Comparison of ENCODE assay signal across 8 mouse cellular contexts in the genomic region with DNA sequence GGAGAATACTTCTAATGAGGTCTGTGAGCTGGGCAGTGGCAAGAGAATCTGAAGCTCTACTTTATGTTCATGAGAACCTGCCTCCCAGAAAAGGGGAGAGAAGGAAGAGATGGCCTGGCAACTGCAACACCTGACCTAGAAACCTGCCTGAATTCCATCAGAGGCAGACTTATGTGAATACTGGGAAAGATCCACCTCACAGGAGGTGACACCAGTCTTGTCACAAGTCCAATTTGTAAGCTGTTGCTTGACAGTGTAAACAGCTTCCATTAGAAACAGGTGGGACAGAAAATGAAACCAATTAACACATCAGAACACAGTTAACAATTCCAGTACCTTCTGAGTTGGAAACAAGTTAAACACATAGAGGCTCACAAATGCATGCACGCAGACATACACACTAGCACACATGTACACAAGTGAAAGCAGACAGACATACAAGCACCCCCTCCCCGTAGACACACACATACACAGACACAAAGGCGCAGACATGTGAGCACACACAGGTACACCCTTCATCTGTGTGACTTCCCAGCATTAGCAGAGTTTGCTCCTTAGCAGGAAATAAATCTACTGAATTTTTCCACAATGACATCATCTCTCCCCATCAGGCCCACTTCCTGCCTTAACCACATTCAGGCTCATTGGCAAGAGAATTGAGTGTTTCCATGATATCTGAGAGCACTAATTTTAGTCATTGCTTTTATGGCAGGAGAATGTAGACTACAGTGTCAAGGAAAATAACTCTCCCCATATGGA. TPM values are rescaled to one million over a fixed set of nuclear protein-coding genes. Genes with fewer than 3 reads are reported as not detected.
A peak's percentile ranks its signal among the peaks of the same experiment; 100 is the strongest.
DNase-seq lines count a peak whose midpoint lies in the region; ATAC-seq and TF ChIP-seq lines count a peak whose summit lies in the region.

No protein-coding gene starts in this region.

- ATAC-seq in liver, embryonic 11.5 days (replicated peaks; ENCODE audit: low FRiP score): no peak
- ATAC-seq in heart, embryonic 13.5 days (ENCODE audit: extremely low read depth, insufficient number of reproducible peaks, low FRiP score, low TSS enrichment): peak; percentile 58
- no peak for ATAC-seq in hindbrain, embryonic 14.5 days (ENCODE audit: low FRiP score)

- peaks cover 2% of the 10 kb centered on the region; the same call in 1 of the 2 replicates for H3K4me1 ChIP-seq in liver, adult 2 months (ENCODE audit: control insufficient read depth, insufficient read depth, low read length)
- H3K4me1 ChIP-seq in liver, embryonic 11.5 days (replicated peaks; ENCODE audit: control insufficient read depth, insufficient read depth, low read length): no peaks in the 10 kb centered on the region; the same call in 1 of the 2 replicates
- H3K4me1 ChIP-seq in heart, embryonic 13.5 days: peaks cover 19% of the 10 kb centered on the region
- no peaks in the 10 kb centered on the region for H3K4me1 ChIP-seq in hindbrain, embryonic 14.5 days (replicated peaks; ENCODE audit: control insufficient read depth, insufficient read depth, low read length)

- H3K27ac ChIP-seq in liver, adult 2 months (replicated peaks; ENCODE audit: insufficient read depth, low read depth, low read length): no peak overlapping the region
- no peak overlapping the region for H3K27ac ChIP-seq in liver, embryonic 11.5 days (ENCODE audit: low read depth, low read length)
- H3K27ac ChIP-seq in heart, embryonic 13.5 days (replicated peaks): peak overlapping the region; percentile 85
- H3K27ac ChIP-seq in hindbrain, embryonic 14.5 days: no peak overlapping the region

- no peak overlapping the region for H3K4me3 ChIP-seq in liver, adult 2 months (ENCODE audit: insufficient read depth, low read depth, low read length)
- no peak overlapping the region for H3K4me3 ChIP-seq in liver, embryonic 11.5 days (ENCODE audit: low read depth, low read length)
- H3K4me3 ChIP-seq in heart, embryonic 13.5 days: no peak overlapping the region
- no peak overlapping the region for H3K4me3 ChIP-seq in myocyte
- no peak overlapping the region for H3K4me3 ChIP-seq in hindbrain, embryonic 14.5 days (replicated peaks; ENCODE audit: low read length)

- H3K9ac ChIP-seq in liver, adult 2 months (ENCODE audit: low read depth, low read length): no peak overlapping the region
- H3K9ac ChIP-seq in liver, embryonic 11.5 days (ENCODE audit: low read depth, low read length): no peak overlapping the region
- no peak overlapping the region for H3K9ac ChIP-seq in heart, embryonic 13.5 days
- no peak overlapping the region for H3K9ac ChIP-seq in hindbrain, embryonic 14.5 days

- TF ChIP-seq POLR2A in liver, adult 2 months (IDR thresholded peaks at IDR 0.05; ENCODE audit: extremely low read depth, insufficient read depth, low read length): no peak
- no peak for TF ChIP-seq POLR2A in myocyte (IDR thresholded peaks at IDR 0.05; ENCODE audit: insufficient read length, low read depth)

- no peaks in the 10 kb centered on the region for H3K36me3 ChIP-seq in liver, adult 2 months (ENCODE audit: control insufficient read depth, insufficient read depth, low read length)
- H3K36me3 ChIP-seq in liver, embryonic 11.5 days (ENCODE audit: control insufficient read depth, insufficient read depth, low read length): no peaks in the 10 kb centered on the region
- no peaks in the 10 kb centered on the region for H3K36me3 ChIP-seq in heart, embryonic 13.5 days
- H3K36me3 ChIP-seq in myocyte (ENCODE audit: control insufficient read depth, insufficient read depth): no peaks in the 10 kb centered on the region
- no peaks in the 10 kb centered on the region for H3K36me3 ChIP-seq in hindbrain, embryonic 14.5 days (replicated peaks; ENCODE audit: control insufficient read depth, insufficient read depth)

- no peak for TF ChIP-seq CTCF in liver, adult 2 months (IDR thresholded peaks at IDR 0.05; ENCODE audit: low read depth, low read length)

- H3K27me3 ChIP-seq in liver, adult 2 months (ENCODE audit: control insufficient read depth, insufficient read depth, low read length): no peaks in the 10 kb centered on the region
- no peaks in the 10 kb centered on the region for H3K27me3 ChIP-seq in liver, embryonic 11.5 days (replicated peaks; ENCODE audit: control insufficient read depth, insufficient read depth, low read length)
- H3K27me3 ChIP-seq in heart, embryonic 13.5 days (replicated peaks): no peaks in the 10 kb centered on the region
- H3K27me3 ChIP-seq in myocyte (ENCODE audit: control insufficient read depth, insufficient read depth, insufficient read length): no peaks in the 10 kb centered on the region
- H3K27me3 ChIP-seq in hindbrain, embryonic 14.5 days (ENCODE audit: control insufficient read depth, insufficient read depth, low read length): no peaks in the 10 kb centered on the region

- WGBS in liver, adult 2 months: 92% methylated on average over 3 of the region's 3 CpGs
- WGBS in liver, embryonic 11.5 days: 83% methylated on average over 3 of the region's 3 CpGs
- WGBS in heart, embryonic 13.5 days: 62% methylated on average over 3 of the region's 3 CpGs
- 96% methylated on average over 3 of the region's 3 CpGs for WGBS in hindbrain, embryonic 14.5 days

- H3K79me2 ChIP-seq in liver, adult 2 months (ENCODE audit: control insufficient read depth, insufficient read depth, low read length): no peaks in the 10 kb centered on the region; the same call in 1 of the 2 replicates
- H3K79me2 ChIP-seq in myocyte (ENCODE audit: control insufficient read depth, insufficient read depth): peaks cover 3% of the 10 kb centered on the region

- H3ac ChIP-seq in myocyte (ENCODE audit: control insufficient read depth, insufficient read length): no peak overlapping the region

- H3K4me2 ChIP-seq in liver, embryonic 11.5 days: no peak overlapping the region
- H3K4me2 ChIP-seq in heart, embryonic 13.5 days: peak overlapping the region; percentile 14
- peak overlapping the region; percentile 78 for H3K4me2 ChIP-seq in myocyte (ENCODE audit: low read depth)
- no peak overlapping the region for H3K4me2 ChIP-seq in hindbrain, embryonic 14.5 days (replicated peaks)

- H3K9me3 ChIP-seq in liver, embryonic 11.5 days (ENCODE audit: control insufficient read depth, low read length): no peaks in the 10 kb centered on the region
- no peaks in the 10 kb centered on the region for H3K9me3 ChIP-seq in heart, embryonic 13.5 days
- no peaks in the 10 kb centered on the region for H3K9me3 ChIP-seq in hindbrain, embryonic 14.5 days (ENCODE audit: control insufficient read depth, low read length)

- DNase-seq in liver, adult 2 months (ENCODE audit: extremely low read depth, low read depth, low spot score): peak; percentile 59
- no peak for DNase-seq in liver, embryonic 11.5 days (ENCODE audit: low spot score)
- DNase-seq in cerebellum, adult 9-11 months: peak; percentile 20
- DNase-seq in hindbrain, embryonic 14.5 days (ENCODE audit: low spot score): no peak
- no peak for DNase-seq in layer of hippocampus, adult 18-20 months (ENCODE audit: low spot score in 2 of 2)
- no peak for DNase-seq in gastrocnemius, postnatal 4 days (ENCODE audit: low spot score in 2 of 2)

TF ChIP-seq in myocyte, 11 proteins besides CTCF, POLR2A, EP300 and RAD21:
- TF ChIP-seq CEBPB (IDR thresholded peaks at IDR 0.05; ENCODE audit: insufficient read depth, poor library complexity, severe bottlenecking) (0 out of 2 replicates have a peak, but pooled peaks have one; percentile 21), TCF12 (IDR thresholded peaks at IDR 0.05; ENCODE audit: insufficient read depth, poor library complexity, severe bottlenecking) (no peak)

RNA-seq across cellular contexts. Expression of a gene that starts 51.4 kb away (rescaled TPM):
- 4.9 and 6.1 TPM in 2 replicates for total RNA-seq in liver, adult 2 months (2014; rRNA removed)
- polyA plus RNA-seq in liver, adult 2 months (2012; rRNA removed): 6.0 and 6.4 TPM in 2 replicates
- polyA plus RNA-seq in liver, embryonic 11.5 days (2014; fragmentation: Nextera tagmentation; extraction: Ambion mirVana): 17.5 and 18.4 TPM in 2 replicates
- polyA plus RNA-seq in heart, embryonic 13.5 days (2015; fragmentation: Nextera tagmentation; extraction: Ambion mirVana): 4.9 and 5.9 TPM in 2 replicates
- 7.2 TPM for polyA plus RNA-seq in myocyte (2012; fragmentation: generic; extraction: Trizol)
- 11.1 and 11.7 TPM in 2 replicates for polyA plus RNA-seq in hindbrain, embryonic 14.5 days (2014; fragmentation: Nextera tagmentation; extraction: Ambion mirVana)
- 1 to 10 TPM; 3.7 to 4.1 TPM for total RNA-seq in layer of hippocampus, adult 18-20 months (2021)
- 1 to 10 TPM; 4.4 to 5.5 TPM for total RNA-seq in gastrocnemius, postnatal 4 days (2021)

RNA-seq across cellular contexts. Expression of a gene that starts 51.7 kb away (rescaled TPM):
- total RNA-seq in liver, adult 2 months (2014; rRNA removed): 43.6 and 99.9 TPM in 2 replicates
- polyA plus RNA-seq in liver, adult 2 months (2012; rRNA removed): 15.7 and 23.0 TPM in 2 replicates
- 13.3 and 14.4 TPM in 2 replicates for polyA plus RNA-seq in liver, embryonic 11.5 days (2014; fragmentation: Nextera tagmentation; extraction: Ambion mirVana)
- polyA plus RNA-seq in heart, embryonic 13.5 days (2015; fragmentation: Nextera tagmentation; extraction: Ambion mirVana): 7.6 and 8.7 TPM in 2 replicates
- 8.5 TPM for polyA plus RNA-seq in myocyte (2012; fragmentation: generic; extraction: Trizol)
- 14.3 and 14.4 TPM in 2 replicates for polyA plus RNA-seq in hindbrain, embryonic 14.5 days (2014; fragmentation: Nextera tagmentation; extraction: Ambion mirVana)
- 10 to 100 TPM; 23.8 to 33.2 TPM for total RNA-seq in layer of hippocampus, adult 18-20 months (2021)
- total RNA-seq in gastrocnemius, postnatal 4 days (2021): 10 to 100 TPM; 17.6 to 25.9 TPM

Comparison
In these comparisons a context has a peak if more than half of its experiments do, and no peak if none do; other contexts are left out.
1. DNase-seq: peak in liver, adult 2 months (single experiment) and cerebellum, adult 9-11 months (single experiment); none in liver, embryonic 11.5 days (single experiment), hindbrain, embryonic 14.5 days (single experiment), layer of hippocampus, adult 18-20 months (0 of 2) and gastrocnemius, postnatal 4 days (0 of 2).
2. H3K4me2 ChIP-seq: peak in heart, embryonic 13.5 days (single experiment) and myocyte (single experiment); none in liver, embryonic 11.5 days (single experiment) and hindbrain, embryonic 14.5 days (single experiment).